Mouse (Mus musculus): ENCODE data around the gene Zcchc4. TPM values are rescaled to one million over a fixed set of nuclear protein-coding genes. Genes with fewer than 3 reads are reported as not detected.
A peak's percentile ranks its signal among the peaks of the same experiment; 100 is the strongest.

The Zcchc4 gene
- total and polyA plus RNA-seq, 3 experiments: 4.5 to 5.2 (median 5.0) TPM

- H3K4me1 ChIP-seq (ENCODE audit: control insufficient read depth, insufficient read depth, low read length): peaks cover 9% of the 10 kb centered on the region
- peak; percentile 100 for DNase-seq
- WGBS: under 1% methylated on average over 50 of the region's 50 CpGs
- peak within 1 kb of the TSS; percentile 87 for H3K4me3 ChIP-seq
- intact Hi-C loops (cut with DNase I): loop anchor here (5.0 kb wide), 1 partner anchor 52 kb away; no protein-coding TSS in a partner anchor
- TF ChIP-seq EP300 (IDR thresholded peaks at IDR 0.05; ENCODE audit: insufficient read depth, low read depth, low read length): 0 out of 2 replicates have a peak, but pooled peaks have one; percentile 15
- TF ChIP-seq POLR2A (IDR thresholded peaks at IDR 0.05; ENCODE audit: insufficient read depth, low read depth, low read length): peak; percentile 76
- no peak for TF ChIP-seq CTCF (IDR thresholded peaks at IDR 0.05)
- peak within 1 kb of the TSS; percentile 84 for H3K9ac ChIP-seq (ENCODE audit: low read depth, low read length)
- no peaks in the 10 kb centered on the region for H3K27me3 ChIP-seq (ENCODE audit: control insufficient read depth, insufficient read depth, low read length)
- no peaks in the 10 kb centered on the region for H3K36me3 ChIP-seq (ENCODE audit: control insufficient read depth, insufficient read depth, low read length)
- H3K79me2 ChIP-seq (replicated peaks; ENCODE audit: control insufficient read depth, insufficient read depth, low read length): peaks cover 1% of the 10 kb centered on the region; the same call in 1 of the 2 replicates
- H3K27ac ChIP-seq: peak within 1 kb of the TSS; percentile 92
Observed at GRCm38 (mm10) chr5:52833761-52834274, 58.6 kb downstream of the Zcchc4 start, which contains the start of gene Anapc4. Gene Anapc4 (plus strand): TSS chr5:52834012.

- H3K4me1 ChIP-seq (ENCODE audit: control insufficient read depth, insufficient read depth, low read length): peaks cover 9% of the 10 kb centered on the region
- no peaks in the 10 kb centered on the region for H3K27me3 ChIP-seq (ENCODE audit: control insufficient read depth, insufficient read depth, low read length)
- H3K27ac ChIP-seq: peak overlapping the region; percentile 92
- peaks cover 1% of the 10 kb centered on the region; the same call in 1 of the 2 replicates for H3K79me2 ChIP-seq (replicated peaks; ENCODE audit: control insufficient read depth, insufficient read depth, low read length)
- intact Hi-C loops (cut with DNase I): loop anchor here (5.0 kb wide), 1 partner anchor 52 kb away; no protein-coding TSS in a partner anchor
- TF ChIP-seq POLR2A (IDR thresholded peaks at IDR 0.05; ENCODE audit: insufficient read depth, low read depth, low read length) (no peak), EP300 (IDR thresholded peaks at IDR 0.05; ENCODE audit: insufficient read depth, low read depth, low read length) (no peak), CTCF (IDR thresholded peaks at IDR 0.05) (no peak)
- peak overlapping the region; percentile 87 for H3K4me3 ChIP-seq
- H3K36me3 ChIP-seq (ENCODE audit: control insufficient read depth, insufficient read depth, low read length): no peaks in the 10 kb centered on the region
- WGBS: 4% methylated on average over 8 of the region's 8 CpGs
- H3K9ac ChIP-seq (ENCODE audit: low read depth, low read length): peak overlapping the region; percentile 84
- no peak for DNase-seq
Observed at GRCm38 (mm10) chr5:52834386-52834785, 59.2 kb downstream of the Zcchc4 start.

- Histone ChIP-seq H3K36me3 (ENCODE audit: control insufficient read depth, insufficient read depth, low read length) (no peaks in the 10 kb centered on the region; the same call in 1 of the 2 replicates), H3K4me3 (no peak overlapping the region)
- WGBS: 94% methylated on average over 7 of the region's 7 CpGs
Observed at GRCm38 (mm10) chr5:52844319-52844718, 69.1 kb downstream of the Zcchc4 start.

GRCm38 (mm10) chr5:52855727-52856126 lies 80.5 kb downstream of the Zcchc4 start:
- Histone ChIP-seq H3K79me2 (replicated peaks; ENCODE audit: control insufficient read depth, insufficient read depth, low read length) (no peaks in the 10 kb centered on the region), H3K27ac (no peak overlapping the region), H3K4me3 (no peak overlapping the region), H3K4me1 (ENCODE audit: control insufficient read depth, insufficient read depth, low read length) (no peaks in the 10 kb centered on the region), H3K36me3 (ENCODE audit: control insufficient read depth, insufficient read depth, low read length) (no peaks in the 10 kb centered on the region; the same call in 1 of the 2 replicates), H3K27me3 (ENCODE audit: control insufficient read depth, insufficient read depth, low read length) (no peaks in the 10 kb centered on the region; the same call in 1 of the 2 replicates), H3K9ac (ENCODE audit: low read depth, low read length) (no peak overlapping the region)
- intact Hi-C loops (cut with DNase I): no loop called here
- no peak for TF ChIP-seq EP300 (IDR thresholded peaks at IDR 0.05; ENCODE audit: insufficient read depth, low read depth, low read length)
- no peak for TF ChIP-seq CTCF (IDR thresholded peaks at IDR 0.05)
- no peak for TF ChIP-seq POLR2A (IDR thresholded peaks at IDR 0.05; ENCODE audit: insufficient read depth, low read depth, low read length)
- no peak for DNase-seq
- 95% methylated on average over 5 of the region's 5 CpGs for WGBS

More at GRCm38 (mm10) chr5:52844319-52844718, 69.1 kb downstream of the Zcchc4 start:
- Histone ChIP-seq H3K4me1 (ENCODE audit: control insufficient read depth, insufficient read depth, low read length) (no peaks in the 10 kb centered on the region), H3K9ac (ENCODE audit: low read depth, low read length) (no peak overlapping the region), H3K27me3 (ENCODE audit: control insufficient read depth, insufficient read depth, low read length) (no peaks in the 10 kb centered on the region), H3K79me2 (replicated peaks; ENCODE audit: control insufficient read depth, insufficient read depth, low read length) (no peaks in the 10 kb centered on the region), H3K27ac (no peak overlapping the region)
- intact Hi-C loops (cut with DNase I): no loop called here
- DNase-seq: no peak
- TF ChIP-seq EP300 (IDR thresholded peaks at IDR 0.05; ENCODE audit: insufficient read depth, low read depth, low read length) (no peak), POLR2A (IDR thresholded peaks at IDR 0.05; ENCODE audit: insufficient read depth, low read depth, low read length) (no peak), CTCF (IDR thresholded peaks at IDR 0.05) (no peak)

- Histone ChIP-seq H3K4me3 (no peak overlapping the region), H3K4me1 (ENCODE audit: control insufficient read depth, insufficient read depth, low read length) (peaks cover 2% of the 10 kb centered on the region), H3K9ac (ENCODE audit: low read depth, low read length) (no peak overlapping the region), H3K36me3 (ENCODE audit: control insufficient read depth, insufficient read depth, low read length) (peaks cover 11% of the 10 kb centered on the region), H3K27me3 (ENCODE audit: control insufficient read depth, insufficient read depth, low read length) (no peaks in the 10 kb centered on the region), H3K79me2 (replicated peaks; ENCODE audit: control insufficient read depth, insufficient read depth, low read length) (no peaks in the 10 kb centered on the region), H3K27ac (no peak overlapping the region)
- DNase-seq: no peak
- 81% methylated on average over 8 of the region's 8 CpGs for WGBS
- TF ChIP-seq POLR2A (IDR thresholded peaks at IDR 0.05; ENCODE audit: insufficient read depth, low read depth, low read length): no peak
- no peak for TF ChIP-seq CTCF (IDR thresholded peaks at IDR 0.05)
- no peak for TF ChIP-seq EP300 (IDR thresholded peaks at IDR 0.05; ENCODE audit: insufficient read depth, low read depth, low read length)
- intact Hi-C loops (cut with DNase I): no loop called here
Observed at GRCm38 (mm10) chr5:52864446-52864845, 89.2 kb downstream of the Zcchc4 start.

GRCm38 (mm10) chr5:52865825-52866224 lies 90.6 kb downstream of the Zcchc4 start:
- WGBS: 25% methylated on average over 9 of the region's 9 CpGs
- Histone ChIP-seq H3K36me3 (ENCODE audit: control insufficient read depth, insufficient read depth, low read length) (peaks cover 11% of the 10 kb centered on the region), H3K9ac (ENCODE audit: low read depth, low read length) (0 out of 2 replicates have a peak overlapping the region, but pooled peaks have one; percentile 2), H3K79me2 (replicated peaks; ENCODE audit: control insufficient read depth, insufficient read depth, low read length) (no peaks in the 10 kb centered on the region), H3K27me3 (ENCODE audit: control insufficient read depth, insufficient read depth, low read length) (no peaks in the 10 kb centered on the region), H3K4me1 (ENCODE audit: control insufficient read depth, insufficient read depth, low read length) (peaks cover 2% of the 10 kb centered on the region), H3K27ac (peak overlapping the region; percentile 31; the same call in 1 of the 2 replicates), H3K4me3 (no peak overlapping the region)
- DNase-seq: peak; percentile 62 to 71
- intact Hi-C loops (cut with DNase I): no loop called here
- TF ChIP-seq CTCF (IDR thresholded peaks at IDR 0.05): no peak
